Mouse (Mus musculus) T-helper 17 cell (primary cell): ENCODE measurements around the gene Nedd4.

Experiments used
- in situ Hi-C, 2 experiments: fragments of 300-600 bp; cut with MboI, MseI; formaldehyde crosslinking; loops; 1 replicate in 1 of 2; 2 replicates in 1 of 2; pipeline ENCODE4 v1.15.1; 2025; ENCODE audit warnings: high pct_unique_total_duplicates in 2 of 2

Nedd4 gene

GRCm38 (mm10) chr9:72790530-72791212 is 128.5 kb downstream of the Nedd4 start:
- in situ Hi-C loops = no loop called here

- in situ Hi-C loops = no loop called here
Measured at GRCm38 (mm10) chr9:72791213-72791582, 129.1 kb downstream of the Nedd4 start.

DNA sequence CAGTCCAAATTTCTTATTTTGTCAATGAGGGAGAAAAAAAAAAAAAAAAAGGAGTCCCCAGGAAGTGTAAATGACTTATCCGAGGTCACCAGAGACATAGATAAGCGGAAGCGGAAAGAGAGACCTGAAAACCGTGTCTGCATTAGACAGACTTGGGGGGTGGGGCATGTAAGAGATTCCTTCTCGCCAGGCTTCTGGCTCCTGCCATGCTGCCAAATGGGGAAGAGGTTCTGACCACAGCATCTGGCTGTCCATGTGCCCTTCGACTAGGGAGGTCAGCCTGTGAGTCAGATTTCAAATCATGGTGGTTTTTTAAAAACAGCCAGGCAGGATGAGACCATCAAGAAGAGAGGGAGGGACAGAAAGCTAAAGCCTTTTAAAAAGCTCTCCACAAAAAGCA is 129.5 kb downstream of the Nedd4 start:
- in situ Hi-C loops = no loop called here

GRCm38 (mm10) chr9:72795243-72795642 is 133.1 kb downstream of the Nedd4 start:
- in situ Hi-C loops = no loop called here

- in situ Hi-C loops = no loop called here
Measured at GRCm38 (mm10) chr9:72797136-72797621, 135.0 kb downstream of the Nedd4 start.
